Mouse (Mus musculus): ENCODE results near the gene Gm28557.

Gm28557 gene

GRCm38 (mm10) chr13:67062427-67062826 is 46.0 kb downstream of the Gm28557 start:
- no peak for TF ChIP-seq GATA4 (IDR thresholded peaks at IDR 0.05; ENCODE audit: insufficient replicate concordance, low read length)

GRCm38 (mm10) chr13:67060786-67061358 is 47.5 kb downstream of the Gm28557 start, which contains the start of gene Zfp712:
Gene Zfp712 (minus strand): TSS chr13:67061170.
- no peak; the same call in 1 of the 2 replicates for TF ChIP-seq GATA4 (IDR thresholded peaks at IDR 0.05; ENCODE audit: insufficient replicate concordance, low read length)

- no peak for TF ChIP-seq GATA4 (IDR thresholded peaks at IDR 0.05; ENCODE audit: insufficient replicate concordance, low read length)
These were observed 48.1 kb downstream of the Gm28557 start for GRCm38 (mm10) chr13:67060161-67060785.

Data from liver, adult (tissue).